Mouse (Mus musculus): ENCODE data around the gene Cnnm4.

Cnnm4 gene

DNA sequence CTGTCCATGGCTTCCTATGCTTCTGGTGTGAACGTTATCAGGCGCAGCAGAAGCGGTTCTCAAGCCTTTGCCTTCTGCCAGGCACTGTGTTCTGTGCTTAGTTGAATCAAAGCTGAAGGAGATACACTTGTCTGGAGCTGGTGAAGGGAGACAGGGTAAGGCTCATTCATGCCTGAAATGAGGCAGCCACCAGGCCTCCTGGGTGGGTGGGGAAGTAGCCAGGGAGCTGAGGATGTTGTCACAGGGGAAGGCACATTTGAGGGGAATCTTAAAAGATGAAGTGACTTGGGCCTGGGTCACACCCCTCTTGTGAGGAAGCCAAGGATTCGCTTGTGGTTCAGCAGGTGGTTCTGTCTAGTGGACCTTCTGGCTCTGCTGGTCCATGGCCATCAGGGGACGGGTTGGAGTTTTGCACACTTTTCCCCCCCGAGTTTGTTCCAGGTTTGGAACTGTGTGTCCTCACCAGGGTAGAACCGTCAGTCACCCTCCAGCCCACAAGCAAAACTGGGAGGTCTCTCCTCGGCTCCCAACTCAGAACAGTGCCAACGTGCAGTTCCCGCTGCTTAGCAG is 1.9 kb downstream of the Cnnm4 start:
- no peak for DNase-seq (ENCODE audit: low spot score in 2 of 2)

DNA sequence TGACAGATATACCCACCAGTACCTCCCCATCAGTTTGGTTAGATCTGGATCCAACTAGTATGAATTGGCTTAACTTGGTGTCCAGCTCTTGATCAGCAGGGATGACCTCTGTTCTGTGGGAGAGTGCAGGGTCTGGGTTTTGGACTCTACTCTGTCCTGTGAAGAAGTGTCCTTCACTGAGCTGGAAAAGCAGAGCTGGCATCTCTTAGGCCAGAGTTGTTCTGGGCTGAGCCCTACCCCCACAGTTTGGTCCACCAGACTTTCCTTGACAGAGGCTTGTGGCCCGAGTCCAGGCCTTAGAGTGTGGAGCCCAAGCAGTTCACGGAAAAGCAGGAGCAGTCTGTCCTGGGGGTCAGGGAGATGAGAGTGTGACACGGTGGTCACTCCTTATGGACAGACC is 3.2 kb downstream of the Cnnm4 start:
- no peak for DNase-seq (ENCODE audit: low spot score in 2 of 2)

GRCm38 (mm10) chr1:36475480-36476110 is 4.2 kb downstream of the Cnnm4 start:
- no peak for DNase-seq (ENCODE audit: low spot score in 2 of 2)

DNA sequence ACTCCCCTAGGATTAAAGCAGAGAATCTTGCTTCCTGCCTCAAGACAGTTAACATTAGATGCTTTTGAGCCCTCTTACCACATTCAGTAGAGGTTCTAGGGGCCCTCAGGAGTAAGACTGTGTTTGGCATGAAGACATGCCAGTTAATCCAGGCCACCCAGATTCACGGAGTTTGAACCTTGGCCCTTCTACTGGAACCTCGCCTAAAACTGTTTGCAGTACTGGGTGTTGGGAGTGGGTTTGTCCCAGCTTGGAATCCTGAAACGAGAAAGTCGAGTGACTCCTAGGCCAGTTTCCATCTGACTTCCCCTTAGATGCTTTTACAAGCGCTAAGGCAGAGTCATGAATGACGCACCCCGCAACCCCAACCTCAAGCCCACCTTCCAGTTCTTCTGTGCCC is 5.0 kb downstream of the Cnnm4 start:
- no peak for DNase-seq (ENCODE audit: low spot score in 2 of 2)

- DNase-seq (ENCODE audit: low spot score in 2 of 2) = peak in 1 of 2 experiments; percentile 55
These were observed 6.9 kb downstream of the Cnnm4 start for GRCm38 (mm10) chr1:36478343-36478795.

GRCm38 (mm10) chr1:36479903-36480899 is 8.8 kb downstream of the Cnnm4 start:
- DNase-seq (ENCODE audit: low spot score in 2 of 2) = no peak

GRCm38 (mm10) chr1:36483825-36484224 is 12.4 kb downstream of the Cnnm4 start:
- no peak for DNase-seq (ENCODE audit: low spot score in 2 of 2)

- DNase-seq (ENCODE audit: low spot score in 2 of 2) = no peak
These were observed 13.7 kb downstream of the Cnnm4 start for GRCm38 (mm10) chr1:36485080-36485479.

DNA sequence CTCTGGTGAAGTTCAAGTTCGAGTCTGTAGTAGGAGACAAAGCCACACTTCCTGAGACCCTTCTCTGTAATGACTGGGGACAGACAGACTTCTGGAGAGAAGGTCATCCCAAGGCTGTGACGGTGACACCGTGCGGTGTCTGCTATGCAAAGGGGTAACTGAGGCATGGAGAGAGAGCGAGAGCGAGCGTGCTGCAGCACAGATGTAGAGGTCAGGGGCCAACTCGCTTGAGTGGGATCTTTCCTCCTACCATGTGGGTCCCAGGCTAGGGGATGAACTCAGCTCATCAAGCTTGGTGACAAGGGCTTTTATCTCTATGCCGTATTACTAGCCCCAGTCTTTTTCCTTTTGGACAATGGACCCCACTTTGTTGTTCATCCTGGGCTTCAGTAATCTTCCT is 15.7 kb downstream of the Cnnm4 start:
- no peak for DNase-seq (ENCODE audit: low spot score in 2 of 2)

DNA sequence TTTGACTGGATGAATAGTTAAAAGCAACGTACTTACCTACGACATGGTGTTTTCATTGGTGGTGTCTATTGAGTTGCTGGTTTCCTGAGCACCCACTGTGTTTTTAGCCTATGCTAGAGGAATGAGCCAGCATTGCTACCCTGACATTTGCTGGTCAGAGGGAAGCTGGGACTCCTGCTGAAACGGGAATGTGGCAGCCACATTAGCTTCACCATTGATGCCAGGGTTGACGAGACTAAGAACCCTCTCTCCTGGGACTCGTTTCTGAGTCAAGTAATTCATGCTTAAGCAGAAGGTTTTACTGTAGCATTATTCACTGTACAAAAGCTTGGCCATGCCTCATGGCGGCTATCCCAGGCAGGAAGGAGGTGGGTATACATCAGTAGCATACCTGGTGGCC is 18.2 kb downstream of the Cnnm4 start:
- no peak for DNase-seq (ENCODE audit: low spot score in 2 of 2)

DNA sequence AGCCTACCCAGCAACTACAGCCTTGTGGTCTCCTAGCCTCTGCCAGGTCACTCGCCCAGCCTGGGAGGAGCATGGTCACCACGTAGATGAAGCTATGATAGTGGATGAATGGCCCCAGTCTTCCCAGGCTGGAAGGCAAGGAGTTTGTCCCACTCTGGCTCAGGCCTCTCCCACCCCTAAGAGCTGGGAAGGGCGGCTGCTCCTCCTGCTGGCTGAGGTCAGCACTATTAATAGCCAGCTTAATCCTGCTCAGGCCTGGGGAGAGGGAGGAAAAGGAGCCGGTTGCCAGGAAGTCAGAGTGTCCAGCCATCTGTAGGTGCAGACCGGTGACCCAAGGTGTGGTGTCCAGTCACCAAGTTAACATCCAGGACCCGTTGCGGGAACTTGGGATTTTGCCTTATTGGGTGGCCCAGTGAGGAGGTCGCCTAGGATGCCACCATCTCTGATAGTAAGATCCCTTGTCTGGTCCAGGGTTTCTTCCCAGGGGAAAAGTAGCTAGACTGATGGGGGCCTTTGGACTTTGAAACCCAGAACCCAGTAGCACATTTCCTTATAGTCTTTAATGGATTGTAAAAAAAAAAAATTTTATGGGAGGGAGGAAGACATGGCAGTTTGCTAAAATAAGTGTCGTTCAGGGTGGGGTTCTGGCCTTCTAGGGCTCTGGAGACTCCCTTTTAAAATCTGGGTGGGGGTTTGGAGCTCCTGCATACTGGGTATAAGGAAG is 21.2 kb downstream of the Cnnm4 start:
- DNase-seq (ENCODE audit: low spot score in 2 of 2) = peak in 1 of 2 experiments; percentile 44

DNA sequence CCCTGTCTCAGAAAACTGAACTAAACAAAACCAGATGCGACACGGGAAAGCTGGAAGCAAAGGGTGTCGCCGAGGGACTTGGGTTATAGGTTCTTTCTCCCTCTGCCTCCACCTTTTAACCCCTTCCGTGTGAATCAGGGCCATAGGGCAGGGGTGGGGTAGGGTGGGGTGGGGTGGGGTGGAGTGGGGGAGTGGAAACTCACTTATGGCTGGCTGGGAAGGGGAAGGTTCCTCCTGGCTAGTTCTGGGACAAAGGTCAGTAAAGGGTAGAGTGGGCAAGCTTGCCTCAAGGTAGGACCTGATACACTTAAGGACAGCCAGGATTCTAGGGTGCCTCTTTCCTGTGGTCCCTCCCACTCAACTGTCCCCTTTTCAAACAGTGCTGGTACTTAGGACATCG is 21.9 kb downstream of the Cnnm4 start:
- no peak for DNase-seq (ENCODE audit: low spot score in 2 of 2)

DNA sequence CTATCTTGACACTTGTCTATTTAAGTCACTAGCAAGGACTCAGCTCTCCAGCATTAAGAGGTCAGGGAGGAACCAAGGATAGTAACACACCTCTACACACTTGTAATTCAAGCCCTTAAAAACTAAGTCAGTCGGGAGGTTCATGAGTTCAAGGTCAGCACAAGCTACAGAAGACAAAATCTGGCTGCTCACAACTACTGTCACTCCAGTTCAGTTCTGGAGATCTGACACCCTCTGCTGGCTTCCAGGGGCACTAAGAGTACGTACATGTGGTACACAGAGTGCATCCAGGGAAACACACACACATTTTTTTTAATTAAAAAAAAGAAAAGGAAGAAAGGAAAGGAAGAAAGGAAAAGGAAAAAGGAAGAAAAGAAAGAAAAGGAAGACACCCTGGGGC is 25.3 kb downstream of the Cnnm4 start:
- no peak for DNase-seq (ENCODE audit: low spot score in 2 of 2)

- DNase-seq (ENCODE audit: low spot score in 2 of 2) = no peak
These were observed 25.9 kb downstream of the Cnnm4 start for GRCm38 (mm10) chr1:36497312-36497711.

DNA sequence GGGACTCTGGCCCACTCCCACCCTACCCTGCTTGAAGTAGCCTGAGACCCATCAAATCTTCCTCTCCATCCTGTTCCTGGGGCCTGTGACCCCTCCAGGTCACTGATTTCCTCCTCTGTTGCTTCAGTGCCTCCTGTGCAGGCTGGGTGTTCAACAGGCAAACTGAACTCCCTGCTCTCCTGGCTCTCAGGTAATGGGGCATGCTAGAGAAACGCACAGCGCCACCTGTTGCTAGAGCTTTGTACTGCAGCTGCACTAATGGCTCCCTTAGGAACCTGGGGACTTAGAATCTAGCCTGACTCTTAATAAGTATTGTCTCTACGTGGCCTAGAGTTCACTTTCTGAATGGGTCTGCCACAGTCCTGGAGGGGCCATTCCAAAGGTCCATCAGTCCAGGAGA is 29.8 kb downstream of the Cnnm4 start:
- DNase-seq (ENCODE audit: low spot score in 2 of 2) = peak; percentile 62 to 78

GRCm38 (mm10) chr1:36508238-36508637 is 36.8 kb downstream of the Cnnm4 start:
- DNase-seq (ENCODE audit: low spot score in 2 of 2) = no peak

GRCm38 (mm10) chr1:36511289-36512021 is 40.0 kb downstream of the Cnnm4 start, which contains the start of gene Cnnm3:
Gene Cnnm3 (plus strand): TSS chr1:36511867.
- DNase-seq (ENCODE audit: low spot score in 2 of 2) = peak; percentile 100

- peak in 1 of 2 experiments; percentile 60 for DNase-seq (ENCODE audit: low spot score in 2 of 2)
These were observed 40.9 kb downstream of the Cnnm4 start for GRCm38 (mm10) chr1:36512089-36512965.

DNA sequence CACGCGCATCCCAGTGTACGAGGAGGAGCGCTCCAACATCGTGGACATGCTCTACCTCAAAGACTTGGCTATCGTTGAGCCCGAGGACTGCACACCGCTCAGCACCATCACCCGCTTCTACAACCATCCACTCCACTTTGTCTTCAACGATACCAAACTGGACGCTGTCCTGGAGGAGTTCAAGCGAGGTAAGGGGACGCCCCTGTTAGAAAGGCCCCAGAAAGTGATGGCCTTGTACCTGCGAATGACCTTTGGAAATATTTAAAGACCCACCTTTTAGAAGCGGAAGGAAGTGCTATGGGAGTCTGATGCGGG is 41.5 kb downstream of the Cnnm4 start:
- DNase-seq (ENCODE audit: low spot score in 2 of 2) = no peak

- no peak for DNase-seq (ENCODE audit: low spot score in 2 of 2)
These were observed 41.9 kb downstream of the Cnnm4 start for GRCm38 (mm10) chr1:36513310-36513709.

Measured in cerebellum, postnatal 4 days (tissue).